Mouse (Mus musculus): ENCODE results near the gene A630001G21Rik.

Gene A630001G21Rik

GRCm38 (mm10) chr1:85771976-85772375, 6.5 kb downstream of the A630001G21Rik start:
- no peak for DNase-seq (ENCODE audit: extremely low spot score, low spot score)

- no peak for DNase-seq (ENCODE audit: extremely low spot score, low spot score)
Observed at GRCm38 (mm10) chr1:85767754-85768153, 10.7 kb downstream of the A630001G21Rik start.

DNA sequence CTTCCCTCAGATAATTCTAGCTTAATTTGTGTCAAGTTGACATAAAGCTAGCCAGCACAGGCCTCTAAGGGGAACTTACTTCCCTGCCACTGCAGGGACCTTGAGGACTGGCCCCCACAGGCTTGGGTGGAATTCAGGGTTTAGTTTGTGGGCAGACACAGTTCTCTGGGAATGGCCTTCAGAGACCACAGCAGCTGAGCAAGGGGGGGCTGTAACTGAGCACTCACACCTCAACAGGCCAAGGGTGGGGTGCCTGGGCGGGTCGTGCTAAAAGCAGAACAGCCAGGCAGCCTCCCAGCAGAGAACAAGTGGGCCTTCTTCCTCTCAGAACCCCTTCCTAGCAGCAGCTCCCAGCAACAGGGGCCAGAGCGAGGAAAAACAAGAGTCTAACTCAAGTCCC, 12.3 kb downstream of the A630001G21Rik start:
- no peak for DNase-seq (ENCODE audit: extremely low spot score, low spot score)

DNA sequence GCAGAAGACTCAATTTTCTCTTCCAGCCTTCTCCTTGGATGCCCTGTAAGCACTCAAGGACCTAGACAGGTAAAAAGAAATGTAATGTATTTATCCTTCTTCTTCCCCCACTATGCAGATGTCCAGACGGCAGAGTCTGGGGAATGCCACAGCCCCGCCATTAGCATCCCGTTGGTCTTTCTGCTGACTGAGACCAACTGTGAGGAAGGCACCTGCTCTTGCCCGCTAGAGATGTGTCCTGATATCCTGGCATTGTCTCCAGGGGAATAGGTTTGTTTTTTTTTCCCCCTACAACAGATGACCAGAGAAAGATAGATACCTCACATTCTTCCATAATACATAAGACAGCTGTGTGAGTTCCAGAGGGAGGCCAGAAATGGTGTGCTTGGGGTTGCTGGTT, 14.2 kb downstream of the A630001G21Rik start:
- DNase-seq (ENCODE audit: extremely low spot score, low spot score) = no peak

DNA sequence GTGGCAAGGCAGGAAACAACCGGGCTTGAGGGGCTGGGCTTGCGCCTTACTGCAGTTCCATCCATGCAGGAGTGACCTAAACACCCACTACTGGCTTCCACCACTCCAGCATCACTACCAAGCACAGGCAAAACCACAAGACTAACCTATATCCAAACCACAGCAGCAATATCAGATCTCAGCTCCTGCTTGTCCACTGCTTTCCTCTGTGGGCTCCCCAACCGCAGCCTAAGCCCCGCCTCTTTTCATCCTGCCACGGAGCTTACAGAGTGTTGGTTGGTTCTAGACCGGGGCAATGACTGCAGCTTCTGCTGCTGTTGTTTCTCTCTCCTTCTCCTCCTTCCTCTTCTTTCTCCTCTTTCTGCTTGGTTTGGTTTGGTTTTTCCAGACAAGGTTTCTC, 15.1 kb downstream of the A630001G21Rik start:
- no peak for DNase-seq (ENCODE audit: extremely low spot score, low spot score)

GRCm38 (mm10) chr1:85761665-85762064, 16.8 kb downstream of the A630001G21Rik start:
- no peak for DNase-seq (ENCODE audit: extremely low spot score, low spot score)

DNA sequence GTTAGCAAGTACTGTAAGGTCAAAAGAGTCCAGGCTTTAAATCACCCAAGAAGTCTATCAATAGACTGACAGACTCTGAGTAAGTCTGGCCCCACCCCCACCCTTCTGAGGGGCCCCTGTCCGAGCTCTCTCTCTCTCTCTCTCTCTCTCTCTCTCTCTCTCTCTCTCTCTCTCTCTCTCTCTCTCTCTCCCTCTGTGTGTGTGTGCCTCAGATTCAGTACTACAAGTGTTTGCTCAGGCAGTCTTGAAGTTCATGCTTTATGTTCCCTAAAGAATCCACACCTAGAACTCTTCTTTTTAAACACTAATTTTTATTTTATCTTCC, 19.5 kb downstream of the A630001G21Rik start:
- DNase-seq (ENCODE audit: extremely low spot score, low spot score) = no peak

- no peak for DNase-seq (ENCODE audit: extremely low spot score, low spot score)
Observed at GRCm38 (mm10) chr1:85758231-85758968, 20.0 kb downstream of the A630001G21Rik start.

GRCm38 (mm10) chr1:85757531-85758230, 20.8 kb downstream of the A630001G21Rik start:
- DNase-seq (ENCODE audit: extremely low spot score, low spot score) = no peak

- no peak for DNase-seq (ENCODE audit: extremely low spot score, low spot score)
Observed at GRCm38 (mm10) chr1:85751932-85752680, 26.3 kb downstream of the A630001G21Rik start.

DNA sequence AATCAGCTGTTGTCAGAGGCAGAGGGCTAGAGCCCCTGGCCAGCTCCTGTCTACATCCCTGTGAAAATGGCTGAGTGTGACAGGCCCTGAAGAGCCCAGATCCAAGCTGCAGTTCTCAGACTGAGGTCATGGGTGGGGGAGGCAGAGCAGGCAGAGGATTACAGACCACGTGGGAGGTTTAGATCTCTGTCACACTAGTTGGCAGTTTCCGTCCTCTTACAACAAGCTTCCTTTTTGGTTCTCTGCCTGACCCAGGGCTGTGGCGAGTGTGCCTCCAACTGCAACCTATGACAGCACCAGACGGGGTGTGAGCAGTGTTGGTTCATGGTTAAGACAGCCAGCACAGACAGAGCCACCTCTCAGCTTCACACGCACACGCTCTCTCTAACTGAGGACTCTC, 26.9 kb downstream of the A630001G21Rik start:
- DNase-seq (ENCODE audit: extremely low spot score, low spot score) = no peak

DNA sequence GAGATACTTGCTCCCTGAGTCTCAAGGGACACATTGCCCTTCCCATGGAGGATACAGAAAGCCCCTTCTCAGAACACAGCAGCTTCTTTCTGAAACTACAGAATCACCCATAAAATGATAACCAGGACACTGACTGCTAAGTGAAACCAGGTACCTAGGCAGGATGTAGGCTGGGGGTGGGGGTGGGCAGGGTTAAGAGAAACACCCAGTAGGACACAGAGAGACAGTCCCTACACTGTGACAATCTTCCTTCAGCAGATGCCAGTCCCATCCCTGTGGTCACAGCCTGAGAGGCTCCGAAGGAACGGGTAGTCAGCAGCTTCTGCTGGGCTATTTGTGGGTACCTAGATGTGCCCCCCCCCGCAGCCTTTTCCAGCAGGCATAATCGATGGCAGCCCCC, 27.8 kb downstream of the A630001G21Rik start:
- no peak for DNase-seq (ENCODE audit: extremely low spot score, low spot score)

- no peak for DNase-seq (ENCODE audit: extremely low spot score, low spot score)
Observed at GRCm38 (mm10) chr1:85749829-85750228, 28.6 kb downstream of the A630001G21Rik start.

DNA sequence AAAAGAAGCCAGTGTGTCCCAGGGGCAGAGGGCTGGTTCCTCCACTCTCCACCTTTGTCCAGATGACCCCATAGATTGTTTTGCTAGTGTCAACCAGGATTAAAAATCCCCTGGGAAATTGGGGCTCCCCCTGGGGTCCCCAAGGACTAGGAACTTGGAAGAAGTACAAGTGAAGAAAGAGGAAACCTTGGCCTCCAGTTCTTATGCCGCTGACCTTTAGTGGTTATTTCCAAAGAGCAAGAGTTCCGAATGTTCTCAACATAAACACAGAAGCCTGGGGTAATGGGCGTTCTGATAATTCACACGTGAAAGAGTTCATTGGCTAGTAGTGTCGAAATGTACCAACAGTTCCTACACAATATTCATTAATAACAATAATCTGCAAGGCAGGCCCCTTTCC, 31.9 kb downstream of the A630001G21Rik start:
- DNase-seq (ENCODE audit: extremely low spot score, low spot score) = no peak

DNA sequence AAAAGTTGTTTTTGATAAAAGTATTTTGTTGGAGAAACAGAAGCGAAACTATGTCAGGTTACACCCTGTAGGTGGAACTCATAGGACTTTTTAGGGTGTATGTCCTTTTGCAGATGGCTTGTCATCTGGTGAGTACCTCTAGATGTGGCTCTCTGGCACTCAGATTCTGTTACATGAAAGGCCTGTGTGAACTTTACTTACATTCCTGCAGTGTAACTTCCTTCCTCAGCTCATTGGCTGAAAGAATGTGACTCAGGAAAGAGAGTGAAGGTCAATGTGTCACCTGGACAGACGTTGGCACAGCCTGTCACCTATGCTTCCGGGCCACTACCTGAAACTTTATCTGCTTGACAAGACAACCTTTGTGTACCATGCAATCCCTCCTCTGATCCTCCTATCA, 33.9 kb downstream of the A630001G21Rik start:
- no peak for DNase-seq (ENCODE audit: extremely low spot score, low spot score)

DNA sequence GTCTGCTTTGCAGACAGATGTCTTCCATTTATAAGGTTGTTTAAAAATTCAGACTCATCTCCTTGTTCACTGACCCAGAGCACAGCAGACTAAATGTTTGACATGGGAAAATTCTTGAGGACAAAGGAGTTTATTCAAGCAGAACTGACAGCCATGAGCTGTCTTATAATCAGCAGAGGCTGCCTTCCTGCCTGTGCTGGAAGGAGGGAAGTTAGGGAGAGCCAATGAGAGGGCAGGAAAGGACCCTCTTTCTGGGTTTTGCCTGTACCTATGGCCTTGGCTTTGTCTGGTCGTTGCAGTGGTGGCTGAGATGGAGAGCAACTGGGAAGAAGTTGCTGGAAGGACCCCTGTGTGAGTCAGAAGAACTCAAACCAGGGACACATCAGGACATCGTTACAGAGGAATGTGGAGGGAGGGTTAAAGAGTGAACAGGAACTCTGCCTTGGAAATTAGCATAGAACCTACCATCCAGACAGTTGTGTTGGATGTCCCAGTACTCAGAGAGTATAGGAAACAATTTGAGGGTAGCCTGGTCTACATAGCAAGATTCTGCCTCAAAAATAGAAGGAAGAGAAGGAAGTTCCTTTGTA, 35.4 kb downstream of the A630001G21Rik start:
- DNase-seq (ENCODE audit: extremely low spot score, low spot score) = peak; percentile 32

- DNase-seq (ENCODE audit: extremely low spot score, low spot score) = no peak
Observed at GRCm38 (mm10) chr1:85742333-85742732, 36.1 kb downstream of the A630001G21Rik start.

DNA sequence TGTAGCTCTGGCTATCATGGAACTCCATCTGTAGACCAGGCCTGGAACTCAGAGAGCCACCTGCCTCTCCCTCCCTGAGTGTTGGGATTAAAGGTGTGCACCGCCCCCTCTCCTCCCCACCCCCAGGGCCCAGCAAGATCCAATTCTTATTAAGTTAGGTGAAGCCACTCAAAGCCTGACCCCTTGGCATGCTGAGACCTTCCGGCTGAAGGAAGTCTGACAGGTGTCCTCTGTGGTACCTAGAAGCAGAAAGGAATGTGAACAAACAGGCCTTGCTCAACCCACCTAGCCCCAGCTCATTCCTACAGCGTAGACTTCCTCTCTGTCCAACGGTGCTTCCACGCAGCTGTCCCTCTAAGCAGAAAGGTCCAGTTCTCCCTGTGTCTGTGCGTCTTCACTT, 37.5 kb downstream of the A630001G21Rik start:
- no peak for DNase-seq (ENCODE audit: extremely low spot score, low spot score)

- no peak for DNase-seq (ENCODE audit: extremely low spot score, low spot score)
Observed at GRCm38 (mm10) chr1:85739819-85740218, 38.6 kb downstream of the A630001G21Rik start.

DNA sequence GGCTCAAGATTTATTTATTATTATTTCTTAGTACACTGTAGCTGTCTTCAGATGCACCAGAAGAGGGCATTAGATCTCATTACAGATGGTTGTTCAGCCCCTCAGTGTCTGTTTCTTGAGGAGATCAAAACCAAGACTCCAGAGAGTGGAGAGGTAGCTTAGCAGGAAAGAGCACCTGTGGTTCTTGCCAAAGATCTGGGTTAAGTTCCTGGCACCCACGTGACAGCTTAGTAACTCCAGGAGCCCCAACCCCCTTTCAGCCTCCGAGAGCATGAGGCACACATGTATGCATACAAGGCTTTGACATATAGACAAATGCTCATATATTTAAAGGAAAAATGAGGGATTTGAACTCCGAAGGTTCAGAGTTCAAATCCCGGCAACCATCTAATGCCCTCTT, 39.4 kb downstream of the A630001G21Rik start:
- DNase-seq (ENCODE audit: extremely low spot score, low spot score) = no peak

- DNase-seq (ENCODE audit: extremely low spot score, low spot score) = peak; percentile 74
Observed at GRCm38 (mm10) chr1:85736355-85737184, 41.9 kb downstream of the A630001G21Rik start.

Measured in neural tube, embryonic 10.5 days (tissue).